Mouse (Mus musculus) heart, embryonic 16.5 days (tissue): Measurements from ENCODE around the gene Hcn2. TPM values are rescaled to one million over a fixed set of nuclear protein-coding genes. Genes with fewer than 3 reads are reported as not detected.
A peak's percentile ranks its signal among the peaks of the same experiment; 100 is the strongest.

Experiments
- ATAC-seq: fragments of 200-750 bp; cut with Nextera tagmentation; replicated peaks from 2 replicates; pipeline ENCODE4 v1.8.0; 2017; ENCODE audit warnings: moderate number of reproducible peaks; ENCODE audit not compliant: insufficient read depth, low FRiP score; ENCODE audit errors: extremely low read depth
- H3K27ac ChIP-seq: fragments of 300-500 bp; sonication (generic); 2 replicates; pipeline ENCODE4 v1.5.1; 2014; ENCODE audit warnings: mild to moderate bottlenecking, low read length, control low read depth, moderate library complexity
- H3K27me3 ChIP-seq: fragments of 300-500 bp; sonication (generic); 2 replicates; pipeline ENCODE4 v1.6.1; 2014; ENCODE audit warnings: low read length, mixed read lengths; ENCODE audit not compliant: control insufficient read depth, insufficient read depth
- H3K36me3 ChIP-seq: fragments of 300-500 bp; sonication (generic); 2 replicates; pipeline ENCODE4 v1.6.1; 2014; ENCODE audit not compliant: control insufficient read depth, insufficient read depth
- H3K4me1 ChIP-seq: fragments of 300-500 bp; sonication (generic); 2 replicates; pipeline ENCODE4 v1.6.1; 2014; ENCODE audit warnings: low read length, mixed read lengths; ENCODE audit not compliant: control insufficient read depth, insufficient read depth
- H3K4me2 ChIP-seq: fragments of 300-500 bp; sonication (generic); 2 replicates; pipeline ENCODE4 v1.6.1; 2014; ENCODE audit warnings: low read depth, mild to moderate bottlenecking, control low read depth, low read length
- H3K4me3 ChIP-seq: fragments of 300-500 bp; sonication (generic); 2 replicates; pipeline ENCODE4 v1.5.1; 2014; ENCODE audit warnings: mild to moderate bottlenecking, control low read depth, low read length
- H3K9ac ChIP-seq: fragments of 300-500 bp; sonication (generic); 2 replicates; pipeline ENCODE4 v1.6.1; 2014; ENCODE audit warnings: low read length, control low read depth
- H3K9me3 ChIP-seq: fragments of 300-500 bp; sonication (generic); replicated peaks from 2 replicates; pipeline ENCODE4 v1.6.1; 2016; ENCODE audit warnings: low read length; ENCODE audit not compliant: control insufficient read depth
- WGBS: fragments of 180-500 bp; shearing (Covaris S2); extraction: QIAGEN DNeasy Blood & Tissue Kit; methylation state at CpG from one replicate; pipeline ENCODE4 v1.1.7; 2014; 5-methylcytosine and 5-hydroxymethylcytosine counted together
- polyA plus RNA-seq: library from polyadenylated mRNA; unstranded; fragments of >200 nt; fragmentation: Nextera tagmentation; extraction: Ambion mirVana; gene quantifications from 2 replicates; pipeline ENCODE4 v1.2.1, GENCODE M21; 2015

The Hcn2 gene
- polyA plus RNA-seq, 1 experiment from 2014 or later, result not detected

- Histone ChIP-seq H3K9ac (no peak overlapping the region), H3K4me2 (no peak overlapping the region), H3K9me3 (no peaks in the 10 kb centered on the region), H3K27ac (no peak overlapping the region), H3K4me1 (peaks cover 34% of the 10 kb centered on the region), H3K36me3 (peaks cover 28% of the 10 kb centered on the region), H3K4me3 (no peak overlapping the region), H3K27me3 (peaks cover 26% of the 10 kb centered on the region)
- 79% methylated on average over 1 of the region's 1 CpGs for WGBS
- ATAC-seq, result no peak
These were observed 4.4 kb upstream of the Hcn2 start for GRCm38 (mm10) chr10:79712029-79712428.

GRCm38 (mm10) chr10:79712499-79713126 is 3.8 kb upstream of the Hcn2 start:
- Histone ChIP-seq H3K27me3 (peaks cover 32% of the 10 kb centered on the region), H3K9ac (no peak overlapping the region), H3K9me3 (no peaks in the 10 kb centered on the region), H3K4me1 (peaks cover 34% of the 10 kb centered on the region), H3K4me3 (no peak overlapping the region), H3K36me3 (peaks cover 25% of the 10 kb centered on the region), H3K27ac (no peak overlapping the region), H3K4me2 (no peak overlapping the region)
- ATAC-seq, result 0 out of 2 replicates have a peak, but pooled peaks have one; percentile 4
- 16% methylated on average over 4 of the region's 6 CpGs for WGBS

GRCm38 (mm10) chr10:79713163-79713562 is 3.3 kb upstream of the Hcn2 start:
- ATAC-seq, result no peak
- peaks cover 30% of the 10 kb centered on the region for H3K4me1 ChIP-seq
- 23% methylated on average over 1 of the region's 1 CpGs for WGBS

GRCm38 (mm10) chr10:79714996-79715395 is 1.4 kb upstream of the Hcn2 start:
- Histone ChIP-seq H3K4me2 (no peak overlapping the region), H3K4me3 (no peak overlapping the region), H3K27ac (no peak overlapping the region), H3K27me3 (peaks cover 44% of the 10 kb centered on the region), H3K36me3 (peaks cover 19% of the 10 kb centered on the region), H3K9me3 (no peaks in the 10 kb centered on the region), H3K4me1 (peaks cover 11% of the 10 kb centered on the region), H3K9ac (no peak overlapping the region)
- ATAC-seq, result no peak
- 68% methylated on average over 4 of the region's 4 CpGs for WGBS

More at GRCm38 (mm10) chr10:79713163-79713562, 3.3 kb upstream of the Hcn2 start:
- H3K27ac ChIP-seq, result no peak overlapping the region
- H3K4me2 ChIP-seq, result no peak overlapping the region
- H3K9me3 ChIP-seq, result no peaks in the 10 kb centered on the region
- H3K36me3 ChIP-seq, result peaks cover 25% of the 10 kb centered on the region
- H3K4me3 ChIP-seq, result no peak overlapping the region
- peaks cover 37% of the 10 kb centered on the region for H3K27me3 ChIP-seq
- H3K9ac ChIP-seq, result no peak overlapping the region

GRCm38 (mm10) chr10:79716988-79717355 is 538 bp downstream of the Hcn2 start:
- under 1% methylated on average over 44 of the region's 44 CpGs for WGBS
- peaks cover 44% of the 10 kb centered on the region for H3K27me3 ChIP-seq

GRCm38 (mm10) chr10:79717640-79718357 is 1.4 kb downstream of the Hcn2 start:
- H3K27me3 ChIP-seq, result peaks cover 44% of the 10 kb centered on the region
- ATAC-seq, result no peak
- H3K9ac ChIP-seq, result no peak overlapping the region
- H3K36me3 ChIP-seq, result no peaks in the 10 kb centered on the region
- peaks cover 8% of the 10 kb centered on the region for H3K4me1 ChIP-seq
- H3K4me2 ChIP-seq, result peak overlapping the region; percentile 82
- H3K4me3 ChIP-seq, result peak overlapping the region; percentile 62; the same call in 1 of the 2 replicates
- no peak overlapping the region for H3K27ac ChIP-seq
- no peaks in the 10 kb centered on the region for H3K9me3 ChIP-seq
- 4% methylated on average over 42 of the region's 43 CpGs for WGBS

More at GRCm38 (mm10) chr10:79716988-79717355, 538 bp downstream of the Hcn2 start:
- Histone ChIP-seq H3K4me2 (peak overlapping the region; percentile 82), H3K27ac (no peak overlapping the region), H3K4me1 (peaks cover 11% of the 10 kb centered on the region), H3K4me3 (peak overlapping the region; percentile 62), H3K9ac (peak overlapping the region; percentile 37; the same call in 1 of the 2 replicates), H3K9me3 (no peaks in the 10 kb centered on the region), H3K36me3 (no peaks in the 10 kb centered on the region; the same call in 1 of the 2 replicates)
- ATAC-seq, result no peak

- 47% methylated on average over 5 of the region's 5 CpGs for WGBS
- Histone ChIP-seq H3K36me3 (no peaks in the 10 kb centered on the region), H3K4me1 (peaks cover 11% of the 10 kb centered on the region), H3K9me3 (no peaks in the 10 kb centered on the region), H3K4me3 (no peak overlapping the region), H3K4me2 (no peak overlapping the region), H3K27ac (no peak overlapping the region), H3K27me3 (peaks cover 27% of the 10 kb centered on the region), H3K9ac (no peak overlapping the region)
- ATAC-seq, result no peak
These were observed 4.7 kb downstream of the Hcn2 start for GRCm38 (mm10) chr10:79721089-79721488.

- no peak overlapping the region for H3K9ac ChIP-seq
- no peak overlapping the region for H3K4me2 ChIP-seq
- H3K36me3 ChIP-seq, result no peaks in the 10 kb centered on the region
- ATAC-seq, result no peak
- no peaks in the 10 kb centered on the region for H3K9me3 ChIP-seq
- WGBS, result 68% methylated on average over 6 of the region's 6 CpGs
- H3K27ac ChIP-seq, result no peak overlapping the region
- H3K4me1 ChIP-seq, result peaks cover 3% of the 10 kb centered on the region; the same call in 1 of the 2 replicates
- H3K27me3 ChIP-seq, result peaks cover 8% of the 10 kb centered on the region
- no peak overlapping the region for H3K4me3 ChIP-seq
These were observed 6.6 kb downstream of the Hcn2 start for GRCm38 (mm10) chr10:79723047-79723446.

GRCm38 (mm10) chr10:79723692-79724091 is 7.3 kb downstream of the Hcn2 start:
- no peaks in the 10 kb centered on the region for H3K36me3 ChIP-seq
- H3K27ac ChIP-seq, result no peak overlapping the region
- peaks cover 2% of the 10 kb centered on the region; the same call in 1 of the 2 replicates for H3K27me3 ChIP-seq
- peaks cover 3% of the 10 kb centered on the region; the same call in 1 of the 2 replicates for H3K4me1 ChIP-seq
- ATAC-seq, result no peak; the same call in 1 of the 2 replicates
- no peaks in the 10 kb centered on the region for H3K9me3 ChIP-seq
- H3K4me2 ChIP-seq, result no peak overlapping the region
- 51% methylated on average over 7 of the region's 7 CpGs for WGBS
- H3K4me3 ChIP-seq, result no peak overlapping the region
- H3K9ac ChIP-seq, result no peak overlapping the region
